ENCODE assay signal across 14 mouse cellular contexts in genomic region chr13:56622201-56622757, GRCm38 (mm10). TPM values are rescaled to one million over a fixed set of nuclear protein-coding genes. Genes with fewer than 3 reads are reported as not detected.
DNase-seq lines count a peak whose midpoint lies in the region; ATAC-seq and TF ChIP-seq lines count a peak whose summit lies in the region.
"Had no signal": no experiment of that assay in that cellular context is flagged by ENCODE, and none has a peak within 500 bp of the region (broad histone marks: within the 10 kb centered on the region; RNA-seq: fewer than 3 reads in every experiment).

No protein-coding gene starts in this region.

- TF ChIP-seq CTCF in brain, embryonic 14.5 days (IDR thresholded peaks at IDR 0.05; ENCODE audit: borderline replicate concordance, extremely low read depth, insufficient read depth, insufficient read length): no peak

- H3K9me3 ChIP-seq in hindbrain, embryonic 10.5 days: no peaks in the 10 kb centered on the region
- H3K9me3 ChIP-seq in hindbrain, embryonic 13.5 days: no peaks in the 10 kb centered on the region
- H3K9me3 ChIP-seq in embryonic facial prominence, embryonic 11.5 days (replicated peaks; ENCODE audit: control insufficient read depth, low read length): no peaks in the 10 kb centered on the region
- no peaks in the 10 kb centered on the region for H3K9me3 ChIP-seq in limb, embryonic 13.5 days
- H3K9me3 ChIP-seq: embryonic facial prominence, embryonic 15.5 days had no signal

- peak overlapping the region; percentile 37; the same call in 1 of the 2 replicates for H3K27ac ChIP-seq in hindbrain, embryonic 10.5 days
- no peak overlapping the region for H3K27ac ChIP-seq in hindbrain, embryonic 13.5 days
- no peak overlapping the region for H3K27ac ChIP-seq in embryonic facial prominence, embryonic 11.5 days (replicated peaks; ENCODE audit: low read depth, low read length)
- H3K27ac ChIP-seq in limb, embryonic 13.5 days: peak overlapping the region; percentile 85; the same call in 1 of the 2 replicates
- H3K27ac ChIP-seq: embryonic facial prominence, embryonic 15.5 days; heart, adult 2 months had no signal

- H3K4me1 ChIP-seq in hindbrain, embryonic 10.5 days (replicated peaks): peaks cover 37% of the 10 kb centered on the region
- peaks cover 9% of the 10 kb centered on the region; the same call in 1 of the 2 replicates for H3K4me1 ChIP-seq in hindbrain, embryonic 13.5 days (replicated peaks)
- H3K4me1 ChIP-seq in embryonic facial prominence, embryonic 11.5 days (ENCODE audit: control insufficient read depth, insufficient read depth, low read length): no peaks in the 10 kb centered on the region
- H3K4me1 ChIP-seq in limb, embryonic 13.5 days: peaks cover 53% of the 10 kb centered on the region

- no peak for DNase-seq in hindbrain, embryonic 10.5 days (ENCODE audit: low spot score)
- DNase-seq in brain, embryonic 14.5 days (ENCODE audit: low read depth): peak; percentile 62
- peak; percentile 38 for DNase-seq in embryonic facial prominence, embryonic 11.5 days (ENCODE audit: low spot score)
- DNase-seq in lung, postnatal 4 days: no peak
- DNase-seq: adrenal gland, postnatal 25 days; cerebellum, postnatal 10 days; gastrocnemius, postnatal 10 days; heart, adult 2 months; kidney, adult 2 months had no signal

- WGBS in hindbrain, embryonic 10.5 days: 64% methylated on average over 8 of the region's 8 CpGs
- 60% methylated on average over 8 of the region's 8 CpGs for WGBS in hindbrain, embryonic 13.5 days
- 43% methylated on average over 8 of the region's 8 CpGs for WGBS in embryonic facial prominence, embryonic 11.5 days
- WGBS in limb, embryonic 13.5 days: 29% methylated on average over 8 of the region's 8 CpGs

- H3K4me2 ChIP-seq in hindbrain, embryonic 13.5 days: no peak overlapping the region
- no peak overlapping the region for H3K4me2 ChIP-seq in embryonic facial prominence, embryonic 11.5 days (ENCODE audit: low read depth, low read length)
- 0 out of 2 replicates have a peak overlapping the region, but pooled peaks have one; percentile 4 for H3K4me2 ChIP-seq in limb, embryonic 13.5 days (replicated peaks)
- H3K4me2 ChIP-seq: embryonic facial prominence, embryonic 15.5 days; liver, embryonic 11.5 days had no signal

- H3K9ac ChIP-seq in hindbrain, embryonic 13.5 days: no peak overlapping the region
- no peak overlapping the region for H3K9ac ChIP-seq in embryonic facial prominence, embryonic 11.5 days (replicated peaks; ENCODE audit: low read length)
- no peak overlapping the region; the same call in 1 of the 2 replicates for H3K9ac ChIP-seq in limb, embryonic 13.5 days
- H3K9ac ChIP-seq: embryonic facial prominence, embryonic 15.5 days had no signal

- H3K4me3 ChIP-seq in hindbrain, embryonic 10.5 days: no peak overlapping the region
- H3K4me3 ChIP-seq in hindbrain, embryonic 13.5 days: no peak overlapping the region
- H3K4me3 ChIP-seq in embryonic facial prominence, embryonic 11.5 days (ENCODE audit: low read depth, low read length): no peak overlapping the region
- H3K4me3 ChIP-seq in limb, embryonic 13.5 days: no peak overlapping the region
- H3K4me3 ChIP-seq: embryonic facial prominence, embryonic 15.5 days; heart, adult 2 months had no signal

- ATAC-seq in hindbrain, embryonic 13.5 days (ENCODE audit: low FRiP score): no peak
- ATAC-seq in embryonic facial prominence, embryonic 11.5 days (replicated peaks; ENCODE audit: insufficient number of reproducible peaks, low FRiP score, low TSS enrichment, low read depth): peak; percentile 49; the same call in 1 of the 2 replicates
- peak; percentile 82 for ATAC-seq in limb, embryonic 13.5 days (ENCODE audit: low FRiP score, low read depth)
- no peak for ATAC-seq in cerebellum, adult (ENCODE audit: insufficient number of reproducible peaks, low FRiP score, low TSS enrichment)

- no peak for TF ChIP-seq POLR2A in brain, embryonic 14.5 days (IDR thresholded peaks at IDR 0.05; ENCODE audit: borderline replicate concordance, extremely low read depth, insufficient read depth, insufficient read length, poor library complexity, severe bottlenecking)

- peaks cover 14% of the 10 kb centered on the region for H3K36me3 ChIP-seq in hindbrain, embryonic 10.5 days
- no peaks in the 10 kb centered on the region for H3K36me3 ChIP-seq in hindbrain, embryonic 13.5 days
- H3K36me3 ChIP-seq in embryonic facial prominence, embryonic 11.5 days (replicated peaks; ENCODE audit: control insufficient read depth, insufficient read depth, low read depth, low read length): peaks cover 4% of the 10 kb centered on the region; the same call in 1 of the 2 replicates
- H3K36me3 ChIP-seq in limb, embryonic 13.5 days: peaks cover 53% of the 10 kb centered on the region

- peaks cover 3% of the 10 kb centered on the region for H3K27me3 ChIP-seq in hindbrain, embryonic 10.5 days (ENCODE audit: insufficient read depth, poor library complexity, severe bottlenecking)
- no peaks in the 10 kb centered on the region for H3K27me3 ChIP-seq in hindbrain, embryonic 13.5 days
- H3K27me3 ChIP-seq in embryonic facial prominence, embryonic 11.5 days (ENCODE audit: control insufficient read depth, insufficient read depth, low read length): no peaks in the 10 kb centered on the region
- no peaks in the 10 kb centered on the region for H3K27me3 ChIP-seq in limb, embryonic 13.5 days
- H3K27me3 ChIP-seq: embryonic facial prominence, embryonic 15.5 days had no signal

RNA-seq across cellular contexts. Expression of gene Tgfbi, which starts 13.0 kb away (rescaled TPM):
- polyA plus RNA-seq in hindbrain, embryonic 10.5 days (2016; fragmentation: Nextera tagmentation; extraction: Ambion mirVana): 38.4 and 42.9 TPM in 2 replicates
- polyA plus RNA-seq in hindbrain, embryonic 13.5 days (2015; fragmentation: Nextera tagmentation; extraction: Ambion mirVana): 11.3 and 14.6 TPM in 2 replicates
- 4.1 and 7.0 TPM in 2 replicates for polyA plus RNA-seq in brain, embryonic 14.5 days (2012; rRNA removed)
- 85.8 and 93.6 TPM in 2 replicates for polyA plus RNA-seq in embryonic facial prominence, embryonic 11.5 days (2014; fragmentation: Nextera tagmentation; extraction: Ambion mirVana)
- 180 and 183 TPM in 2 replicates for polyA plus RNA-seq in limb, embryonic 13.5 days (2015; fragmentation: Nextera tagmentation; extraction: Ambion mirVana)

Comparison
In these comparisons a context has a peak if more than half of its experiments do, and no peak if none do; other contexts are left out.
1. H3K27ac ChIP-seq: peak in hindbrain, embryonic 10.5 days (single experiment) and limb, embryonic 13.5 days (single experiment); none in hindbrain, embryonic 13.5 days (single experiment) and embryonic facial prominence, embryonic 11.5 days (single experiment).
2. DNase-seq: peak in brain, embryonic 14.5 days (single experiment) and embryonic facial prominence, embryonic 11.5 days (single experiment); none in hindbrain, embryonic 10.5 days (single experiment) and lung, postnatal 4 days (0 of 2).
3. ATAC-seq: peak in embryonic facial prominence, embryonic 11.5 days (single experiment) and limb, embryonic 13.5 days (single experiment); none in hindbrain, embryonic 13.5 days (single experiment) and cerebellum, adult (single experiment).